Mouse (Mus musculus): ENCODE measurements at regions not wholly inside any gene's neighbourhood (a gene's known extent, or its start where the extent isn't known, plus 50 kb on each side); places are given as distances from the start of the nearest gene placed in this dataset.

GRCm38 (mm10) chr13:44480128-44480527, 249.1 kb upstream of the Jarid2 start:
- no peak for DNase-seq (ENCODE audit: low spot score)
- Histone ChIP-seq H3K4me2 (replicated peaks; ENCODE audit: low read depth) (no peak overlapping the region), H3K9me3 (ENCODE audit: control insufficient read depth, low read length) (no peaks in the 10 kb centered on the region), H3K27ac (replicated peaks) (no peak overlapping the region), H3K27me3 (ENCODE audit: control insufficient read depth, insufficient read depth, low read length) (no peaks in the 10 kb centered on the region), H3K4me1 (replicated peaks; ENCODE audit: control insufficient read depth, insufficient read depth) (no peaks in the 10 kb centered on the region), H3K36me3 (ENCODE audit: control insufficient read depth, insufficient read depth, low read length) (no peaks in the 10 kb centered on the region), H3K4me3 (ENCODE audit: low read depth, low read length) (no peak overlapping the region), H3K9ac (ENCODE audit: low read length) (no peak overlapping the region)
- no peak for ATAC-seq (ENCODE audit: low FRiP score, low TSS enrichment)
- TF ChIP-seq EP300 (optimal IDR thresholded peaks at IDR 0.05) (no peak), CTCF (IDR thresholded peaks at IDR 0.05; ENCODE audit: low read depth) (no peak)
- WGBS: 44% methylated on average over 7 of the region's 7 CpGs

GRCm38 (mm10) chr13:44482661-44483060, 246.6 kb upstream of the Jarid2 start:
- no peaks in the 10 kb centered on the region for H3K9me3 ChIP-seq (ENCODE audit: control insufficient read depth, low read length)
- H3K27me3 ChIP-seq (ENCODE audit: control insufficient read depth, insufficient read depth, low read length): no peaks in the 10 kb centered on the region
- 80% methylated on average over 7 of the region's 7 CpGs for WGBS
- H3K4me1 ChIP-seq (replicated peaks; ENCODE audit: control insufficient read depth, insufficient read depth): no peaks in the 10 kb centered on the region
- no peak overlapping the region for H3K4me3 ChIP-seq (ENCODE audit: low read depth, low read length)
- H3K9ac ChIP-seq (ENCODE audit: low read length): no peak overlapping the region
- no peaks in the 10 kb centered on the region for H3K36me3 ChIP-seq (ENCODE audit: control insufficient read depth, insufficient read depth, low read length)
- ATAC-seq (ENCODE audit: low FRiP score, low TSS enrichment) (no peak), DNase-seq (ENCODE audit: low spot score) (no peak)
- no peak overlapping the region for H3K27ac ChIP-seq (replicated peaks)
- no peak overlapping the region for H3K4me2 ChIP-seq (replicated peaks; ENCODE audit: low read depth)
- TF ChIP-seq CTCF (IDR thresholded peaks at IDR 0.05; ENCODE audit: low read depth) (no peak), EP300 (optimal IDR thresholded peaks at IDR 0.05) (no peak)

- DNase-seq (ENCODE audit: low spot score): no peak
- no peaks in the 10 kb centered on the region for H3K9me3 ChIP-seq (ENCODE audit: control insufficient read depth, low read length)
- H3K4me3 ChIP-seq (ENCODE audit: low read depth, low read length): no peak overlapping the region
- no peaks in the 10 kb centered on the region for H3K27me3 ChIP-seq (ENCODE audit: control insufficient read depth, insufficient read depth, low read length)
- H3K36me3 ChIP-seq (ENCODE audit: control insufficient read depth, insufficient read depth, low read length): no peaks in the 10 kb centered on the region
- no peak overlapping the region for H3K4me2 ChIP-seq (replicated peaks; ENCODE audit: low read depth)
- H3K4me1 ChIP-seq (replicated peaks; ENCODE audit: control insufficient read depth, insufficient read depth): no peaks in the 10 kb centered on the region
- whole genome bisulfite sequencing: 59% methylated on average over 14 of the region's 14 CpGs
- no peak for ATAC-seq (ENCODE audit: low FRiP score, low TSS enrichment)
- no peak overlapping the region for H3K27ac ChIP-seq (replicated peaks)
- no peak overlapping the region for H3K9ac ChIP-seq (ENCODE audit: low read length)
- TF ChIP-seq CTCF (IDR thresholded peaks at IDR 0.05; ENCODE audit: low read depth): no peak
- TF ChIP-seq EP300 (optimal IDR thresholded peaks at IDR 0.05): no peak
Measured at GRCm38 (mm10) chr13:44484582-44485329, 244.5 kb upstream of the Jarid2 start.

- Histone ChIP-seq H3K4me1 (replicated peaks; ENCODE audit: control insufficient read depth, insufficient read depth) (no peaks in the 10 kb centered on the region), H3K9ac (ENCODE audit: low read length) (no peak overlapping the region), H3K9me3 (ENCODE audit: control insufficient read depth, low read length) (no peaks in the 10 kb centered on the region), H3K4me2 (replicated peaks; ENCODE audit: low read depth) (no peak overlapping the region), H3K27ac (replicated peaks) (no peak overlapping the region), H3K4me3 (ENCODE audit: low read depth, low read length) (no peak overlapping the region), H3K27me3 (ENCODE audit: control insufficient read depth, insufficient read depth, low read length) (no peaks in the 10 kb centered on the region), H3K36me3 (ENCODE audit: control insufficient read depth, insufficient read depth, low read length) (no peaks in the 10 kb centered on the region)
- TF ChIP-seq CTCF (IDR thresholded peaks at IDR 0.05; ENCODE audit: low read depth): no peak
- no peak for TF ChIP-seq EP300 (optimal IDR thresholded peaks at IDR 0.05)
- ATAC-seq (ENCODE audit: low FRiP score, low TSS enrichment): no peak
- 64% methylated on average over 4 of the region's 4 CpGs for WGBS
- DNase-seq (ENCODE audit: low spot score): no peak
Measured at GRCm38 (mm10) chr13:44490935-44491465, 238.3 kb upstream of the Jarid2 start.

GRCm38 (mm10) chr13:44493884-44494283, 235.4 kb upstream of the Jarid2 start:
- Histone ChIP-seq H3K36me3 (ENCODE audit: control insufficient read depth, insufficient read depth, low read length) (no peaks in the 10 kb centered on the region), H3K27me3 (ENCODE audit: control insufficient read depth, insufficient read depth, low read length) (no peaks in the 10 kb centered on the region), H3K9me3 (ENCODE audit: control insufficient read depth, low read length) (no peaks in the 10 kb centered on the region), H3K27ac (replicated peaks) (no peak overlapping the region), H3K9ac (ENCODE audit: low read length) (no peak overlapping the region), H3K4me2 (replicated peaks; ENCODE audit: low read depth) (no peak overlapping the region), H3K4me1 (replicated peaks; ENCODE audit: control insufficient read depth, insufficient read depth) (no peaks in the 10 kb centered on the region), H3K4me3 (ENCODE audit: low read depth, low read length) (no peak overlapping the region)
- WGBS: 58% methylated on average over 3 of the region's 3 CpGs
- no peak for ATAC-seq (ENCODE audit: low FRiP score, low TSS enrichment)
- TF ChIP-seq CTCF (IDR thresholded peaks at IDR 0.05; ENCODE audit: low read depth) (no peak), EP300 (optimal IDR thresholded peaks at IDR 0.05) (no peak)
- no peak for DNase-seq (ENCODE audit: low spot score)

GRCm38 (mm10) chr13:44495450-44495849, 233.8 kb upstream of the Jarid2 start:
- no peak overlapping the region for H3K27ac ChIP-seq (replicated peaks)
- H3K36me3 ChIP-seq (ENCODE audit: control insufficient read depth, insufficient read depth, low read length): no peaks in the 10 kb centered on the region
- no peak for TF ChIP-seq EP300 (optimal IDR thresholded peaks at IDR 0.05)
- no peak for ATAC-seq (ENCODE audit: low FRiP score, low TSS enrichment)
- no peak for DNase-seq (ENCODE audit: low spot score)
- H3K4me3 ChIP-seq (ENCODE audit: low read depth, low read length): no peak overlapping the region
- H3K4me2 ChIP-seq (replicated peaks; ENCODE audit: low read depth): no peak overlapping the region
- no peak overlapping the region for H3K9ac ChIP-seq (ENCODE audit: low read length)
- no peaks in the 10 kb centered on the region for H3K4me1 ChIP-seq (replicated peaks; ENCODE audit: control insufficient read depth, insufficient read depth)
- H3K9me3 ChIP-seq (ENCODE audit: control insufficient read depth, low read length): no peaks in the 10 kb centered on the region
- no peaks in the 10 kb centered on the region for H3K27me3 ChIP-seq (ENCODE audit: control insufficient read depth, insufficient read depth, low read length)
- 80% methylated on average over 10 of the region's 10 CpGs for WGBS

Data from stomach, postnatal 0 days (tissue).